Mouse (Mus musculus): ENCODE data around the gene Rimbp3.

DNA sequence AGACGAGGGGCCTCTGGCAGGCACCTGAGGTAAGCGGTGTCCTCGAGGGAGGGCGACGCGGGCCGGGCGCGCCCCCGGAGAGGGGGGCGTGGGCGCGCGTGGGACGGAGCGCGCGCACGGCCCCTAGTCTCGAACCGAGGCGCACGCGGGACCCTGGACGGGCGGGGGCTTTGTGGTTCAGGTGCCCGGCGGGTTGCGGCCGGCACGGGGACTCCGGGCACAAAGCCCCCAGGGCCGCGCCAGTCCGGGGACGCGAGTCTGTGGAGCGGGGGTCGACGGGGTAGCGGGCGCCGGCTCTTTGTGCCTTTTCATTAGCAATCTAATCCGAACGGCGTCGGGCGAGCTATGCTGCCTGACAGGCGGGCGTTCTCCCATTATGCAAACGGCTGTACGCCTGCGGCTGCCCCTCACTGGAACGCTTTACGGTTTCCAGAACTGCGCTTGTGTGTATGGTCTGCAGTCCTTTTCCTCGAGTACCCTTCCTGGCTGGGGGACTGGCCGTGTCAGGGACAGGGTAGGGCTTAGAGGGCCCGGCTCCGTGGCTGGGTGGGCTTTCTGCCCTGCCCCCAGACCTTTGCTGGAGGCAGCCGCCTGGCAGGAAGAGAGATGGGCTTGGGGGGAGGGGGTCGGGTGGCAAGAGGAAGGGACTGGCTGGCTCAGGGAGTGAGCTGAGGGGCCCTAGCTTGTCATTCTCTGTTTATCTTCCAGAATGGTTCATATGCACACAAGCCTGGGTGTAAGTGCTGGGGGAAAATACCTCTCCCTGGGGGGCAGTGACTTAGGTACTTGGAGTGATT lies 25.5 kb downstream of the Rimbp3 start:
- TF ChIP-seq CTCF (conservative IDR thresholded peaks at IDR 0.05; ENCODE audit: insufficient read depth, insufficient read length, low read depth, low read length) = no peak
- no peak for TF ChIP-seq POLR2A (IDR thresholded peaks at IDR 0.05; ENCODE audit: low read depth, low read length)

All from kidney, adult 2 months (tissue).